Mouse (Mus musculus) kidney, embryonic 14.5 days (tissue): Measurements from ENCODE around the gene Cd40. TPM values are rescaled to one million over a fixed set of nuclear protein-coding genes. Genes with fewer than 3 reads are reported as not detected.
A peak's percentile ranks its signal among the peaks of the same experiment; 100 is the strongest.

ENCODE experiments used
- ATAC-seq: fragments of 200-750 bp; cut with Nextera tagmentation; 2 replicates; pipeline ENCODE4 v1.8.0; 2017; ENCODE audit warnings: moderate number of reproducible peaks, mild to moderate bottlenecking, moderate TSS enrichment, moderate library complexity; ENCODE audit not compliant: low FRiP score, low TSS enrichment
- H3K27ac ChIP-seq: fragments of 300-500 bp; sonication (generic); 2 replicates; pipeline ENCODE4 v1.5.1; 2014; ENCODE audit warnings: low read depth, mild to moderate bottlenecking, low read length, moderate library complexity, mixed read lengths
- H3K27me3 ChIP-seq: fragments of 300-500 bp; sonication (generic); 2 replicates; pipeline ENCODE4 v1.6.1; 2014; ENCODE audit warnings: mild to moderate bottlenecking, low read length; ENCODE audit not compliant: control insufficient read depth, insufficient read depth
- H3K36me3 ChIP-seq: fragments of 300-500 bp; sonication (generic); 2 replicates; pipeline ENCODE4 v1.6.1; 2014; ENCODE audit warnings: low read length, mixed read lengths; ENCODE audit not compliant: control insufficient read depth, insufficient read depth
- H3K4me1 ChIP-seq: fragments of 300-500 bp; sonication (generic); 2 replicates; pipeline ENCODE4 v1.6.1; 2014; ENCODE audit warnings: low read length, mixed read lengths; ENCODE audit not compliant: control insufficient read depth, insufficient read depth
- H3K4me2 ChIP-seq: fragments of 300-500 bp; sonication (generic); replicated peaks from 2 replicates; pipeline ENCODE4 v1.6.1; 2014; ENCODE audit warnings: low read depth, mild to moderate bottlenecking, low read length
- H3K4me3 ChIP-seq: fragments of 300-500 bp; sonication (generic); 2 replicates; pipeline ENCODE4 v1.5.1; 2014; ENCODE audit warnings: mild to moderate bottlenecking, low read length
- H3K9ac ChIP-seq: fragments of 300-500 bp; sonication (generic); 2 replicates; pipeline ENCODE4 v1.6.1; 2014; ENCODE audit warnings: low read depth, mild to moderate bottlenecking, low read length, moderate library complexity
- H3K9me3 ChIP-seq: fragments of 300-500 bp; sonication (generic); 2 replicates; pipeline ENCODE4 v1.6.1; 2016; ENCODE audit warnings: low read length; ENCODE audit not compliant: control insufficient read depth
- WGBS: fragments of 180-500 bp; shearing (Covaris S2); extraction: QIAGEN DNeasy Blood & Tissue Kit; methylation state at CpG from one replicate; pipeline ENCODE4 v1.1.7; 2014; 5-methylcytosine and 5-hydroxymethylcytosine counted together
- polyA plus RNA-seq: library from polyadenylated mRNA; unstranded; fragments of >200 nt; fragmentation: Nextera tagmentation; extraction: Ambion mirVana; gene quantifications from 2 replicates; pipeline ENCODE4 v1.2.1, GENCODE M21; 2014

The Cd40 gene
- 6.4 and 7.3 TPM in 2 replicates for polyA plus RNA-seq

DNA sequence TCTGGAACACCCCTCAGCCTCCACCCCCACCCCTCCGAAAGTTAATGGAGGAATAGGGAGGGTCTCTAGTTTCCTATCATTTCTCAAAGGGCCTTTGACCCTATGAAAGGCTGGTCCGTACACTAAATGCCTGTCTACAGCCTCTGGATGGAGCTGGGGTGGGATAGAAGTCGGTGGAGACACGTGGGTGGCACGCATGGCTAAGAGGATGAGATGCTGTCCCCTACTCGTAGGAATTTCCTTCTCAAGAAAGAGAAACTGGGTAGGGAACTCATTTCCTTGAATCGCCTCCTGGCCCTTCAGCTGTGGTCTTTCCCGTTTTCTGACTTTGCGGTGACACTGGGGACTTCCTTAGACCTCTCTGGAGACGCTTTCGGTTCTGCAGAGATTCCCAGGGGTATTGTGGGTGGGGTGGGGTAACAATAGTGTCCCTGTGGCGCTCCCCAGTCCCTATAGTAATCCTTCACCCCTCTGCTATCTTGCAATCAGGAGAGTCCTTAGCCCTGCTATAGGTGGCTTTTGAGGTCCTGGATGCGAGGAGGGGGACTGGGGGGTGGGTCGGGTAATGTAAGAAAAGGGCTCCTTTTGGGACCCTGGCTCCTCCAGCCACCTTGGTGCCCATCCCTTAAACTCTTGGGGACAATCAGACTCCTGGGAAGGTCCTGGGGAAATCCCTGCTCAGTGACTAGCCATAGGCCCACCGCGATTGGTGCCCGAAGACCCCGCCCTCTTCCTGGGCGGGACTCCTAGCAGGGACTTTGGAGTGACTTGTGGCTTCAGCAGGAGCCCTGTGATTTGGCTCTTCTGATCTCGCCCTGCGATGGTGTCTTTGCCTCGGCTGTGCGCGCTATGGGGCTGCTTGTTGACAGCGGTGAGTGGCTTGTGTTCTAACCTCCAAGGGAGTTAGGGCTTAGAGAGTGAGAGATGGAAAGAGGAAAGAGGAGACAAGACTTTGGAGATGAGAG is at the start of gene Cd40:
TSS of gene Cd40 (plus strand) at position 740 of the 965 bp plus-strand sequence.
- Histone ChIP-seq H3K9me3 (no peaks in the 10 kb centered on the region), H3K4me1 (peaks cover 9% of the 10 kb centered on the region; the same call in 1 of the 2 replicates), H3K4me2 (peak within 1 kb of the TSS; percentile 62), H3K4me3 (peak within 1 kb of the TSS; percentile 35), H3K9ac (peak within 1 kb of the TSS; percentile 40; the same call in 1 of the 2 replicates), H3K36me3 (no peaks in the 10 kb centered on the region), H3K27ac (no peak within 1 kb of the TSS), H3K27me3 (no peaks in the 10 kb centered on the region)
- WGBS, result 16% methylated on average over 25 of the region's 25 CpGs
- ATAC-seq, result peak; percentile 89

DNA sequence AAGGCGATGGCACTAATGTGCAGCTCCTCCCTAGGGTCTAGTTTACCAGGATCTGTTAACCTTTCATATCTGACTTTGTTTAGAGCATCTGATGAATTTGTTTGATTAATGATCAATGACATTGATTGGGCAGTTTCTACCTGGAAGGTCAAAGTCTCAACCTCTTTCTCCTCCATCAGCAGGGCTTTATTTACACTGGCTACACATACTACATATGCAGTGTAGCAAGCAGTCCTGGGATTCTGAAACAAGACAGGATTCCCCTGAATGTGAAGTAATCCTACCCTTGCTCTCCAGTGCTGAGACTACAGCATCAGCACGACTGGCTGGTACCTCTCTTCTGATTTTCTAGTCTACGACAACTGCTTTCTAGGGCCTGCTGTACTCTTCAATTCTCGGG is 48.6 kb upstream of the Cd40 start:
- no peaks in the 10 kb centered on the region for H3K27me3 ChIP-seq
- no peaks in the 10 kb centered on the region for H3K9me3 ChIP-seq
- 93% methylated on average over 4 of the region's 4 CpGs for WGBS
- H3K27ac ChIP-seq, result no peak overlapping the region
- no peak overlapping the region for H3K4me2 ChIP-seq
- H3K36me3 ChIP-seq, result peaks cover 99% of the 10 kb centered on the region
- H3K4me1 ChIP-seq, result no peaks in the 10 kb centered on the region
- no peak overlapping the region for H3K4me3 ChIP-seq
- no peak for ATAC-seq
- H3K9ac ChIP-seq, result no peak overlapping the region

DNA sequence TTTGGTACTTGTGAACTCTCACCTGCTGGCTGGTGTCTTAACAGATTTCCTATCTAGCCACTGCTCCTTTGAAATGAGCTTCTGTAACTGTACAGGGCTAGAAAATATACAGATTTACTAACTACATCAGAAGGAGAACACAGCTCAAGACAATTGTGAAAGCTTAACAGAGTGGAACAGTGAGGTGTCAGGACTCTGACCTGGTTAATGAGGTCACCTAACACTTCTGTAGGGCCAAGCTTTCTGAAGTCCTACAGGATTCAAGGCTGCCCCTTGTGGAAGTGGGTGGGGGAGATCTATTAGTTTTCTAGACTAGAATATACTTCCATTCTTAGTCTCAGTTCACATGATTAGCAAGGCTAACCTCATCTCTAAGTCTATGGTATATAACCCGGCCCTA is 47.4 kb upstream of the Cd40 start:
- 100% methylated on average over 1 of the region's 1 CpGs for WGBS
- H3K9me3 ChIP-seq, result no peaks in the 10 kb centered on the region
- no peak overlapping the region for H3K27ac ChIP-seq
- H3K4me3 ChIP-seq, result no peak overlapping the region
- H3K4me1 ChIP-seq, result no peaks in the 10 kb centered on the region
- no peak overlapping the region for H3K4me2 ChIP-seq
- H3K9ac ChIP-seq, result no peak overlapping the region
- H3K36me3 ChIP-seq, result peaks cover 99% of the 10 kb centered on the region
- no peak for ATAC-seq
- no peaks in the 10 kb centered on the region for H3K27me3 ChIP-seq

DNA sequence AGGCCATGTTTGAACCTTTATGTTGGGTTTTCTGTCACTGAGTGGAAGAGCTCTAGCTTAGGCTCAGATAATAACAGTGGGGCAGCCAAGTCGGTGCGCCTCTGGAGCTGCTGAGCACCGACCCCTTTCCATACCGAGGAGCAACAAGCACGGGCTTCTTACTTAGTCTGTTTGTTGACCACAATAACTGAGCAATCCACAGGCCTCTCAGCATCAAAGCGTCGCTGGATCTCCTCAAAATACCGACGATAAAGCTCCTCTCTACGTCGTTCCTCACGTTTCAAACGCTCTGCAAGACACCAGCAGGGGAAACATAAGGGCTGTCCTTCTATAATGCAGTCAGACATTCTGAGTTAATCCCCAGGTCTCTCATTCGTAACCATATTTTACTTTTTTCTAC is 46.3 kb upstream of the Cd40 start:
- WGBS, result 93% methylated on average over 14 of the region's 14 CpGs
- no peak overlapping the region for H3K9ac ChIP-seq
- no peaks in the 10 kb centered on the region for H3K27me3 ChIP-seq
- no peaks in the 10 kb centered on the region for H3K4me1 ChIP-seq
- H3K27ac ChIP-seq, result no peak overlapping the region
- no peaks in the 10 kb centered on the region for H3K9me3 ChIP-seq
- H3K4me3 ChIP-seq, result no peak overlapping the region
- ATAC-seq, result no peak
- H3K36me3 ChIP-seq, result peaks cover 90% of the 10 kb centered on the region
- H3K4me2 ChIP-seq, result no peak overlapping the region

DNA sequence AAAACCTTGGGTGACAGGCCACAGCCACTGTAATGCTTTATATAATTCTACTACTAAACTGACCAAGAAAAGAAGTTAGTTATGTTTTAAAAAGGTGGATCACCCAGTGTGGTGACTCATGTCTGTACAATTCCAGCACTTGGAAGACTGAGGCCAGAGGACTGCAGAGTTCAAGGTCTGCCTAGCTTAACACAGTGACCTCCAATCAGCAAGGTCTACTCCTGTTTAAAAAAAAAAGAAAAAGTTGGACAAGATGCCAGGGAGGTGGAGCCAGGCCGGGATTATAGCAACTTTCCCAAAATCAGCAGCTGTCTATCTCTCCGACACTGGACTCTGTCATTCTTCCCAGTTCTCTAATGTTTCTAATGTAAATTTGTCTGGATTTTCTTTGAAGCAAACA is 45.8 kb upstream of the Cd40 start:
- WGBS, result 95% methylated on average over 2 of the region's 2 CpGs

DNA sequence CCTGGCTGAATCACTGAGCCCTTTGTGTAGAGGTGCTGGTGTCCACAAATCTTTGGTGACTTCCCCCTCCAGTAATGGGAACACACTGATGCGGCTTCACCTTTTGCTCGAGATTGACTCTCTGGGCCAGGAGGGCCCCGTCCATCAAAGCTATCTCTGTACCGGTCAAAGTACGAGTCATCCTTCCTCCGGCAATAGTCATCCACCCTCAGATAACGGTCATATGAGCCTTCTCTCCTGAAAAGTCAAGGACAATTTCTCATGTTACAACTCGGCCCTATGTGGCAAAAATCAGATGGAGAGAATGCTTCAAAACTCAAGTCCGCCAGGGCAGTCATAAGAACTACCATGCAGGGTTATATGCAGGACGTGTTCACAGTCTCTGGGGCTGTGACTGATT is 45.1 kb upstream of the Cd40 start:
- peaks cover 78% of the 10 kb centered on the region for H3K36me3 ChIP-seq
- no peaks in the 10 kb centered on the region for H3K9me3 ChIP-seq
- H3K27me3 ChIP-seq, result no peaks in the 10 kb centered on the region
- ATAC-seq, result no peak
- no peak overlapping the region for H3K27ac ChIP-seq
- H3K4me3 ChIP-seq, result no peak overlapping the region
- H3K9ac ChIP-seq, result no peak overlapping the region
- WGBS, result 72% methylated on average over 10 of the region's 10 CpGs
- H3K4me1 ChIP-seq, result no peaks in the 10 kb centered on the region
- no peak overlapping the region for H3K4me2 ChIP-seq

More for the DNA sequence above, 45.8 kb upstream of the Cd40 start:
- Histone ChIP-seq H3K4me2 (no peak overlapping the region), H3K9me3 (no peaks in the 10 kb centered on the region), H3K36me3 (peaks cover 86% of the 10 kb centered on the region), H3K4me1 (no peaks in the 10 kb centered on the region), H3K9ac (no peak overlapping the region), H3K27me3 (no peaks in the 10 kb centered on the region), H3K4me3 (no peak overlapping the region), H3K27ac (no peak overlapping the region)
- no peak for ATAC-seq

DNA sequence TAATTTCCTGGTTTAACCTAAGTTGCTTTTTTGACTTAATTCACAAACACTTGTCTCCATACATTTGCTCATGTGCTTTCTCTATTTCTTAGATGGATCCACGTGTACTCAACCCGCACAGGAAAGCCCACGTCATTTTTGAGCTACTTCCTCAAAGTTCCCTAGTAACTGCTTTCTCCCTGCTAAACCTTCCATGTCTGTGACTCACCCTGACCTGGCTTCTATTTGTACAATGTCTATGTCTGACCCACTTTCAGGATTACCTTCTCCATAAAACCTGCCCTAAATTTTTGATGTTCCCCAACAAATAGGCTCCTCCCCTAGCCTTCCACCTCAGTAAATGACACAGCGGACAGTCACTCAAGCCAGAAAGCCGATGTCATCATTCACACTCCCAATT is 40.5 kb upstream of the Cd40 start:
- H3K4me1 ChIP-seq, result no peaks in the 10 kb centered on the region
- H3K9me3 ChIP-seq, result no peaks in the 10 kb centered on the region
- whole genome bisulfite sequencing, result 96% methylated on average over 5 of the region's 5 CpGs
- H3K9ac ChIP-seq, result no peak overlapping the region
- peaks cover 54% of the 10 kb centered on the region for H3K36me3 ChIP-seq
- no peak overlapping the region for H3K27ac ChIP-seq
- H3K4me2 ChIP-seq, result no peak overlapping the region
- ATAC-seq, result no peak
- H3K4me3 ChIP-seq, result no peak overlapping the region
- no peaks in the 10 kb centered on the region for H3K27me3 ChIP-seq

DNA sequence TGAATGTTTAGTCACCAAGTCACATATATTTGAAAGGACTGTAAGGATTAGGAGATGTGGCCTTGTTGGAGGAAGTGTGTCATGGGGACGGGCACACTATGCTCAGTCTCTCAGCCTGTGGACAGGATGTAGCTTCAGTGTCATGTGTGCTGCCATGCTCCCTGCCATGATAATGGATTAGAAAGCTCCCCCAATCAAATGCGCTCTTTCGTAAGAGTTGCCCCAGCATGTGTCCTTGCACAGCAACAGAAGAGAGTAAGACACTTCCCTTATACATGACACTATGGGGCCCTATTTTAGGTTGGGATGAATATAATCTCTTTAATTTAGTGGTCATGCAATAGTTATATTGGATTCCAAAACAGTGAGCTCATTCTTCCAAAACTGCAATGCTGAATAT is 34.9 kb upstream of the Cd40 start:
- WGBS, result 95% methylated on average over 3 of the region's 3 CpGs
- Histone ChIP-seq H3K4me2 (no peak overlapping the region), H3K9ac (no peak overlapping the region), H3K27me3 (no peaks in the 10 kb centered on the region), H3K36me3 (peaks cover 39% of the 10 kb centered on the region), H3K4me3 (no peak overlapping the region), H3K9me3 (no peaks in the 10 kb centered on the region), H3K27ac (no peak overlapping the region), H3K4me1 (no peaks in the 10 kb centered on the region)
- no peak for ATAC-seq

DNA sequence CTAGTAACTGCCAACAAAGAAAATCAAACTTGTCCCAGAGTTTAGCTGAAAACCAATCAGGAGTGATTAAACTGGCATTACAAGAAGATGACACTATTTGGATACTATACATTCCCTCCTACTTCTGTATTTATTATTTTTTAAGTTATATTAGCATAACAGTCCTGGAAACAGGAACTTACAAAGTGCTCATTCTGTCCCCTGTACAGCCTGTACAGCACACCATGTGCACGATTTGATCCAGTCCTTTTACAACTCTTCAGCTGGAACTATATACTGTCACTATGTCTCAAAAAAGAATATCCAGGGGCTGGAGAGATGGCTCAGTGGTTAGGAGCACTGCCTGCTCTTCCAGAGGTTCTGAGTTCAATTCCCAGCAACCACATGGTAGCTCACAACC is 28.3 kb upstream of the Cd40 start:
- no peak for ATAC-seq
- Histone ChIP-seq H3K36me3 (peaks cover 8% of the 10 kb centered on the region), H3K27ac (no peak overlapping the region), H3K4me2 (no peak overlapping the region), H3K9ac (no peak overlapping the region), H3K4me3 (no peak overlapping the region), H3K27me3 (no peaks in the 10 kb centered on the region), H3K9me3 (no peaks in the 10 kb centered on the region), H3K4me1 (peaks cover 1% of the 10 kb centered on the region; the same call in 1 of the 2 replicates)
- 63% methylated on average over 1 of the region's 1 CpGs for WGBS
